Mouse (Mus musculus) lung, postnatal 0 days (tissue): Measurements from ENCODE around the gene Afap1.

Source experiments
- CTCF ChIP-seq: IDR thresholded peaks from 2 replicates; pipeline ENCODE4 v1.5.1; 2016; ENCODE audit warnings: antibody characterized with exemption, mild to moderate bottlenecking
- EP300 ChIP-seq: IDR thresholded peaks from 2 replicates; pipeline ENCODE4 v1.6.1; 2016; ENCODE audit warnings: antibody characterized with exemption, mild to moderate bottlenecking, control low read depth

DNA sequence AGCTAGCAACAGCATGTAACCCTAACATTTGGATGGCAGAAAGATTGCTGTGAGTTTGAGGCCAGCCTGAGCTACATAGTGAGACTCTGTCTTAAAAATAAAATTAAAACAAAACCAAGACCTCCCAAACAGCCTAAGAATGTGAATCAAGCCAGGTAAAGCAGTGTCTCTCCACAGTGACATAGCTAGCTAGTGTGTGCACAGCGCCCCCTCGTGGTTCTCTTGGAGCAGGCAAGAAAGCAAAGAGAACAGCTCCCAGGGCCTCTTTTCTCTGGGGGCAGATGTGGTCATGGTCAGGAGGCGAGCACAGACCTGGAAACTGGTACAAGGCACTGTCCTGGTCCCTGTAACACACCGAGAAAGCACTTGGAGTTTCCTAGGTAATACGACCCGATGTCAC lies 35.0 kb upstream of the Afap1 start:
- TF ChIP-seq CTCF (peak; percentile 89), EP300 (no peak)
